Mouse (Mus musculus) frontal cortex, adult 2 months (tissue): ENCODE results near the gene Crlf3. TPM values are rescaled to one million over a fixed set of nuclear protein-coding genes. Genes with fewer than 3 reads are reported as not detected.
"Not testable (repeated sequence)": the region's sequence is repeated elsewhere in the genome, so short reads cannot be mapped to it uniquely, and the experiment has no call there.

Experiments used
- DNase-seq, 2 experiments: peaks; one replicate each; pipeline ENCODE4 v3.0.0; 2022; ENCODE audit warnings: low spot score in 1 of 2; ENCODE audit errors: extremely low spot score in 1 of 2
- polyA plus RNA-seq: library from polyadenylated mRNA; depleted of rRNA; stranded (reverse); fragments of >200 nt; gene quantifications from 2 replicates; pipeline ENCODE4 v1.2.3, GENCODE M21; 2012; rRNA removed

Crlf3 gene
- polyA plus RNA-seq, 1 experiment = 16.6 TPM

GRCm38 (mm10) chr11:80069815-80070214, 11.0 kb downstream of the Crlf3 start:
- no peak for DNase-seq

DNA sequence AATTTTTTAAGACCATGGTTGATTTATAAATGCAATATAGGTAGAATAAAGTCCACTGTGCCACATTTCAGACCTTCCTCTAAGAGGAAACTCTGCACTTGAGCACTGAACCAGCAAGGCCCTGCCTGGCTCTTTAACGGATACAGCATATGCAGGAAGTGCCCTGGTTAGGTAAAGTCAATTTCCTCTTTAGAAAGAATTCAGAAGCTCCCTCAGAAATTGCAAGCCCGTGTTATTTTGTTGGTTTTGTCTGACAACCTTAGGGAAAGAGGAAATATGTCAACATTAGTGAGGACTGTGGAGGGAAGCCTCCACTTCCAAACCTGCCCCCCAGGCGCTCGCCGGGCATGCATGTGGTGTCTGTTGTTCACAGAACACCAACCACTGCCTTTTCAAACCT, 13.2 kb downstream of the Crlf3 start:
- DNase-seq = no peak

- DNase-seq = not testable (repeated sequence)
These were observed 14.4 kb downstream of the Crlf3 start for GRCm38 (mm10) chr11:80066373-80066772.

GRCm38 (mm10) chr11:80062159-80062558, 18.6 kb downstream of the Crlf3 start:
- peak; percentile 22 to 57 for DNase-seq

GRCm38 (mm10) chr11:80056141-80056540, 24.6 kb downstream of the Crlf3 start:
- DNase-seq = no peak

GRCm38 (mm10) chr11:80054659-80055058, 26.1 kb downstream of the Crlf3 start:
- no peak for DNase-seq

DNA sequence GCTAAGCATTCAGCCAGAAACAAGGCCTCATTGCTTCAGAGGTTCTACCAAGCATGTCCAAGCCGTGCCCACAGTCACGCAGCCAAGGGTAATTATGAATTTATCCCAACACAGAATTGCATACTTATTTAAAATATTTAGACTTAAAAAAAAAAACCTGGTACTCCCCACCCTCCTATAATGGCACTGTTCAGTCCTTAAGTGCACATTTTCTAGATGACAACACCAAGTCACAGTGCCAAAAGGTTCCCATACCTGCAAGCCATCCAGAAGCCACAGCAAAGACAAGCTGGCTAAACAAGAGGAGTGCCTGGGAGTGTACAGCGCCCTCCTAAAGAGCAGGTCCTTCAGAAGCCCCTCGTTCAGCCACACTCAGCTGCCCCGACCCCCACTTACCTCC, 27.6 kb downstream of the Crlf3 start:
- no peak for DNase-seq

GRCm38 (mm10) chr11:80052456-80052855, 28.3 kb downstream of the Crlf3 start:
- no peak for DNase-seq

DNA sequence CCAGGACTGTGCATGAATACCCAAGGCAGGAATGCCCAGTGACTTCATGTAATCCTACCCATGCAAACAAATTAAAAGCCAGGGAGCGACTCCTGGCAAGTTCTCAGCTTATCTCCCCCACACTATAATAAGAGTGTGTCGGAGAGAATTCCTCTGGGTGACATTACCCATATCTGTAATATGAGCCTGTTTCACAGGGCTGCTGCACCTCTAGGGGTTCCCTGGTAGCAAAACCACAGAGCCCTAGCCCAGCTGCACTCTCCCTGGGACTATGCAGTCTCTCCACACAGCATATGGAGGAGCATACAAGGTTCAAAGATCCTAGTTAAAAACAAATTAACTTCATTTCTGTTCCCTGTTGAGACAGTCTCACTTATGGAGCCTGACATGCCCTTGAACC, 30.7 kb downstream of the Crlf3 start:
- DNase-seq = no peak

- no peak for DNase-seq
These were observed 33.9 kb downstream of the Crlf3 start for GRCm38 (mm10) chr11:80046856-80047255.

DNA sequence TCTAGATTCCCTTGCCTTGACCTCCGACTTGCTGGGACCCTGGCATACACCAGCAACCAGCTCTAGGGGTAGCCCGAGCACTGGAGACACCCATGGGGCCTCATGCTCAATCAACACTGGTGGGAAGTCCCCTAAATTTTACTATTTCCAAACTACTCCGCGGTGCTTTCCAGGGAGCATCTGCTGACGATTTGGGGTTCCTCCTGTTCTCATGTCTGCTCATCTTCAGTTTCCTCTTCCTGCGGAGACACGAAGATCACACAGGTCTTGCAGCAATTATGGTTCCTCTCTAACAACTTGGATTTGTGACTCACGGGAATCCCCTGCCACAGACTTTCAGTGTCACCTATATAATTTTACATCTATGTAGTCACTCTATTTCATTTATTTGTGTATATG, 37.4 kb downstream of the Crlf3 start:
- DNase-seq = no peak

GRCm38 (mm10) chr11:80042615-80043418, 38.0 kb downstream of the Crlf3 start:
- peak in 1 of 2 experiments; percentile 65 for DNase-seq

GRCm38 (mm10) chr11:80037495-80037894, 43.3 kb downstream of the Crlf3 start:
- DNase-seq = no peak

GRCm38 (mm10) chr11:80021306-80021705, 59.5 kb downstream of the Crlf3 start:
- no peak for DNase-seq

- no peak for DNase-seq
These were observed 61.0 kb downstream of the Crlf3 start for GRCm38 (mm10) chr11:80019792-80020191.

GRCm38 (mm10) chr11:80016533-80016932, 64.3 kb downstream of the Crlf3 start:
- not testable (repeated sequence) for DNase-seq

Other genes with a start within 250 kb of the Crlf3 start
- gene Utp6, start 118.6 kb downstream of the Crlf3 start, polyA plus RNA-seq = 24.7 and 27.8 TPM in 2 replicates
- 20.9 and 23.2 TPM in 2 replicates for gene Suz12, start 87.9 kb downstream of the Crlf3 start, polyA plus RNA-seq
- 3.9 and 4.4 TPM in 2 replicates for gene Atad5, start 8.4 kb upstream of the Crlf3 start, polyA plus RNA-seq
- 8.7 and 9.5 TPM in 2 replicates for gene Tefm, start 61.2 kb upstream of the Crlf3 start, polyA plus RNA-seq
- gene Adap2, start 73.1 kb upstream of the Crlf3 start, polyA plus RNA-seq = 5.7 and 7.8 TPM in 2 replicates
- gene Rnf135, start 102.9 kb upstream of the Crlf3 start, polyA plus RNA-seq = 4.3 and 4.6 TPM in 2 replicates
- gene Rhot1, start 128.0 kb upstream of the Crlf3 start, polyA plus RNA-seq = 56.5 and 58.5 TPM in 2 replicates
- gene Rhbdl3, start 219.9 kb upstream of the Crlf3 start, polyA plus RNA-seq = 12.3 and 14.3 TPM in 2 replicates